Mouse (Mus musculus) intestine, embryonic 14.5 days (tissue): ENCODE data around the gene Vps25. TPM values are rescaled to one million over a fixed set of nuclear protein-coding genes. Genes with fewer than 3 reads are reported as not detected.

Experiments used
- ATAC-seq: fragments of 200-750 bp; cut with Nextera tagmentation; replicated peaks from 2 replicates; pipeline ENCODE4 v1.8.0; 2017; ENCODE audit warnings: low read depth, moderate number of reproducible peaks, moderate TSS enrichment, moderate library complexity; ENCODE audit not compliant: low FRiP score, low TSS enrichment
- DNase-seq: peaks from one replicate; pipeline ENCODE4 v3.0.0-alpha.2; 2018; ENCODE audit warnings: low spot score
- H3K27ac ChIP-seq: fragments of 300-500 bp; sonication (generic); 2 replicates; pipeline ENCODE4 v1.5.1; 2014; ENCODE audit warnings: low read depth, mild to moderate bottlenecking, control low read depth
- H3K27me3 ChIP-seq: fragments of 300-500 bp; sonication (generic); replicated peaks from 2 replicates; pipeline ENCODE4 v1.6.1; 2014; ENCODE audit warnings: low read length, control low read depth; ENCODE audit not compliant: control insufficient read depth, insufficient read depth
- H3K36me3 ChIP-seq: fragments of 300-500 bp; sonication (generic); 2 replicates; pipeline ENCODE4 v1.6.1; 2014; ENCODE audit warnings: low read length, control low read depth; ENCODE audit not compliant: control insufficient read depth, insufficient read depth
- H3K4me1 ChIP-seq: fragments of 300-500 bp; sonication (generic); replicated peaks from 2 replicates; pipeline ENCODE4 v1.6.1; 2014; ENCODE audit warnings: low read length, control low read depth, mixed read lengths; ENCODE audit not compliant: control insufficient read depth, insufficient read depth
- H3K4me2 ChIP-seq: fragments of 300-500 bp; sonication (generic); 2 replicates; pipeline ENCODE4 v1.6.1; 2014; ENCODE audit warnings: low read length
- H3K4me3 ChIP-seq: fragments of 300-500 bp; sonication (generic); 2 replicates; pipeline ENCODE4 v1.5.1; 2014; ENCODE audit warnings: low read depth, low read length, control low read depth, mixed read lengths
- H3K9ac ChIP-seq: fragments of 300-500 bp; sonication (generic); 2 replicates; pipeline ENCODE4 v1.6.1; 2014; ENCODE audit warnings: mild to moderate bottlenecking, low read length
- H3K9me3 ChIP-seq: fragments of 300-500 bp; sonication (generic); 2 replicates; pipeline ENCODE4 v1.6.1; 2016; ENCODE audit warnings: low read length, control low read depth; ENCODE audit not compliant: control insufficient read depth
- WGBS: fragments of 180-500 bp; shearing (Covaris S2); extraction: QIAGEN DNeasy Blood & Tissue Kit; methylation state at CpG from one replicate; pipeline ENCODE4 v1.1.7; 2014; 5-methylcytosine and 5-hydroxymethylcytosine counted together
- polyA plus RNA-seq: library from polyadenylated mRNA; unstranded; fragments of >200 nt; fragmentation: Nextera tagmentation; extraction: Ambion mirVana; gene quantifications from 2 replicates; pipeline ENCODE4 v1.2.1, GENCODE M21; 2014

Gene Vps25
- polyA plus RNA-seq, 1 experiment from 2014 or later = 143 TPM

- ATAC-seq = no peak
- WGBS = 96% methylated on average over 8 of the region's 8 CpGs
These were observed 41.7 kb downstream of the Vps25 start for GRCm38 (mm10) chr11:101295191-101295590.

GRCm38 (mm10) chr11:101300881-101301280 lies 47.4 kb downstream of the Vps25 start:
- Histone ChIP-seq H3K9ac (peak overlapping the region; percentile 82), H3K4me3 (peak overlapping the region; percentile 96), H3K27me3 (no peaks in the 10 kb centered on the region), H3K9me3 (no peaks in the 10 kb centered on the region), H3K36me3 (peaks cover 23% of the 10 kb centered on the region), H3K4me1 (peaks cover 10% of the 10 kb centered on the region), H3K4me2 (peak overlapping the region; percentile 99), H3K27ac (no peak overlapping the region)
- no peak for ATAC-seq
- DNase-seq = no peak
- 63% methylated on average over 7 of the region's 7 CpGs for WGBS

More at GRCm38 (mm10) chr11:101295191-101295590, 41.7 kb downstream of the Vps25 start:
- H3K9ac ChIP-seq = no peak overlapping the region
- no peak for DNase-seq
- H3K9me3 ChIP-seq = no peaks in the 10 kb centered on the region
- no peak overlapping the region for H3K4me3 ChIP-seq
- H3K4me1 ChIP-seq = no peaks in the 10 kb centered on the region
- H3K27ac ChIP-seq = no peak overlapping the region
- peaks cover 76% of the 10 kb centered on the region for H3K36me3 ChIP-seq
- H3K27me3 ChIP-seq = no peaks in the 10 kb centered on the region
- no peak overlapping the region for H3K4me2 ChIP-seq

- Histone ChIP-seq H3K27me3 (no peaks in the 10 kb centered on the region), H3K27ac (peak overlapping the region; percentile 43), H3K9me3 (no peaks in the 10 kb centered on the region), H3K4me2 (peak overlapping the region; percentile 99), H3K4me1 (peaks cover 10% of the 10 kb centered on the region), H3K4me3 (peak overlapping the region; percentile 96), H3K9ac (peak overlapping the region; percentile 82), H3K36me3 (peaks cover 22% of the 10 kb centered on the region)
- WGBS = 12% methylated on average over 26 of the region's 26 CpGs
- ATAC-seq = peak; percentile 48; the same call in 1 of the 2 replicates
- no peak for DNase-seq
These were observed 47.9 kb downstream of the Vps25 start for GRCm38 (mm10) chr11:101301299-101302003.

- DNase-seq (peak; percentile 99), ATAC-seq (peak; percentile 96)
- Histone ChIP-seq H3K4me3 (peak within 1 kb of the TSS; percentile 96), H3K9ac (peak within 1 kb of the TSS; percentile 82), H3K4me1 (peaks cover 10% of the 10 kb centered on the region), H3K27ac (peak within 1 kb of the TSS; percentile 43), H3K4me2 (peak within 1 kb of the TSS; percentile 99), H3K27me3 (no peaks in the 10 kb centered on the region), H3K36me3 (peaks cover 16% of the 10 kb centered on the region), H3K9me3 (no peaks in the 10 kb centered on the region)
- WGBS = 6% methylated on average over 39 of the region's 39 CpGs
These were observed 48.7 kb downstream of the Vps25 start, which contains the start of gene Becn1 for GRCm38 (mm10) chr11:101302004-101302798. Gene Becn1, minus strand, starts transcription at chr11:101302286.

- Histone ChIP-seq H3K36me3 (no peaks in the 10 kb centered on the region), H3K4me2 (no peak overlapping the region), H3K9ac (no peak overlapping the region), H3K4me3 (no peak overlapping the region), H3K9me3 (no peaks in the 10 kb centered on the region), H3K27me3 (no peaks in the 10 kb centered on the region), H3K27ac (no peak overlapping the region), H3K4me1 (no peaks in the 10 kb centered on the region)
- ATAC-seq (0 out of 2 replicates have a peak, but pooled peaks have one; percentile 64), DNase-seq (no peak)
- WGBS = 25% methylated on average over 5 of the region's 5 CpGs
These were observed 54.2 kb downstream of the Vps25 start for GRCm38 (mm10) chr11:101307744-101308143.

Other genes with a start within 250 kb of the Vps25 start
- 30.6 and 32.5 TPM in 2 replicates for gene Atp6v0a1, start 244.3 kb upstream of the Vps25 start, polyA plus RNA-seq
- 11.5 and 12.7 TPM in 2 replicates for gene Naglu, start 183.7 kb upstream of the Vps25 start, polyA plus RNA-seq
- not detected in 2 replicates for gene Hsd17b1, start 175.3 kb upstream of the Vps25 start, polyA plus RNA-seq
- 39.7 and 45.5 TPM in 2 replicates for gene Coasy, start 171.1 kb upstream of the Vps25 start, polyA plus RNA-seq
- gene Mlx, start 166.4 kb upstream of the Vps25 start, polyA plus RNA-seq = 43.6 and 48.0 TPM in 2 replicates
- gene Psmc3ip, start 158.3 kb upstream of the Vps25 start, polyA plus RNA-seq = 29.1 and 38.1 TPM in 2 replicates
- gene Retreg3, start 133.8 kb upstream of the Vps25 start, polyA plus RNA-seq = 7.2 and 8.0 TPM in 2 replicates
- gene Tubg1, start 133.8 kb upstream of the Vps25 start, polyA plus RNA-seq = 71.2 and 73.8 TPM in 2 replicates
- gene Tubg2, start 97.8 kb upstream of the Vps25 start, polyA plus RNA-seq = 5.8 and 7.4 TPM in 2 replicates
- gene Cntnap1, start 83.2 kb upstream of the Vps25 start, polyA plus RNA-seq = 1.2 and 1.4 TPM in 2 replicates
- gene Plekhh3, start 82.4 kb upstream of the Vps25 start, polyA plus RNA-seq = 12.8 and 13.8 TPM in 2 replicates
- gene Ccr10, start 78.3 kb upstream of the Vps25 start, polyA plus RNA-seq = 0.23 TPM in 1 of 2 replicates, not detected in the other
- gene Ezh1, start 27.2 kb upstream of the Vps25 start, polyA plus RNA-seq = 20.2 and 21.8 TPM in 2 replicates
- gene Ramp2, start 7.7 kb upstream of the Vps25 start, polyA plus RNA-seq = 113 and 122 TPM in 2 replicates
- gene Wnk4, start 6.9 kb downstream of the Vps25 start, polyA plus RNA-seq = 12.6 and 14.4 TPM in 2 replicates
- 1.1 TPM in 2 replicates for gene Cntd1, start 25.3 kb downstream of the Vps25 start, polyA plus RNA-seq
- gene Coa3, start 25.4 kb downstream of the Vps25 start, polyA plus RNA-seq = 260 and 265 TPM in 2 replicates
- gene Becn1, start 48.6 kb downstream of the Vps25 start, polyA plus RNA-seq = 141 and 155 TPM in 2 replicates
- gene Psme3, start 62.5 kb downstream of the Vps25 start, polyA plus RNA-seq = 112 and 118 TPM in 2 replicates
- 1.4 and 1.8 TPM in 2 replicates for gene Aoc2, start 71.4 kb downstream of the Vps25 start, polyA plus RNA-seq
- 1.9 and 2.3 TPM in 2 replicates for gene Aoc3, start 76.9 kb downstream of the Vps25 start, polyA plus RNA-seq
- not detected in 2 replicates for gene G6pc, start 113.9 kb downstream of the Vps25 start, polyA plus RNA-seq
- 78.9 and 80.2 TPM in 2 replicates for gene Aarsd1, start 163.9 kb downstream of the Vps25 start, polyA plus RNA-seq
- 8.6 and 9.6 TPM in 2 replicates for gene Gm27029, start 171.1 kb downstream of the Vps25 start, polyA plus RNA-seq
- 13.5 and 14.5 TPM in 2 replicates for gene Rundc1, start 171.4 kb downstream of the Vps25 start, polyA plus RNA-seq
- 16.3 and 17.9 TPM in 2 replicates for gene Ptges3l, start 171.6 kb downstream of the Vps25 start, polyA plus RNA-seq
- 412 and 439 TPM in 2 replicates for gene Rpl27, start 188.6 kb downstream of the Vps25 start, polyA plus RNA-seq
- 16.9 and 18.3 TPM in 2 replicates for gene Ifi35, start 194.7 kb downstream of the Vps25 start, polyA plus RNA-seq
- gene Rnd2, start 211.3 kb downstream of the Vps25 start, polyA plus RNA-seq = 15.9 and 16.7 TPM in 2 replicates
- 50.7 and 60.0 TPM in 2 replicates for gene Vat1, start 212.5 kb downstream of the Vps25 start, polyA plus RNA-seq